Mouse (Mus musculus) heart, postnatal 25 days (tissue): Measurements from ENCODE around the gene Tbl1xr1. TPM values are rescaled to one million over a fixed set of nuclear protein-coding genes. Genes with fewer than 3 reads are reported as not detected.

Experiments
- DNase-seq: peaks from one replicate; pipeline ENCODE4 v3.0.0; 2022; ENCODE audit warnings: low spot score
- intact Hi-C: fragments of 180-260 bp; cut with DNase I; formaldehyde crosslinking; loops from one replicate; pipeline ENCODE4 v1.15.1; 2025
- total RNA-seq, 2 experiments: library from RNA; stranded (reverse); gene quantifications; 2 replicates each; pipeline ENCODE4 v1.2.3; 2021

Tbl1xr1 gene
- total RNA-seq, 2 experiments from 2014 or later = 69.1 to 81.3 TPM

DNA sequence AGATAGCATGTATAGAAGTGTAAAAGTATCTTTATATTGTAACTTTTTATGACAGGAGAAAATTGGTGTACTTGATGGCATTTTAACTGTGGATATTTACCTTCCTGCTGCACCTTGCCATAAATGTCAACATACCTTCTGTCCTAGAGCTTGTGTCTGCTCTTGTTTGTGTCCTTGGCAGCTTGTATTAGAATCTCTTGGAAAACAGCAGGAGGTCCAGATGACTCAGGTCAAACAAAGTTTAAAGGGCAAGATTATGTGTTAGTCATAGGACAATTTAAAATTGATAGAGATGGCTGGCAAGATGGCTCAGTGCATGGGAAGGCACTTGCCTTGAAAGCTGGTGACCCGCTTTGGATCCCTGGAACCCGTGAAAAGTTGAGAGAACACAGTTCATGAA is 104.6 kb downstream of the Tbl1xr1 start:
- intact Hi-C loops = loop anchor here (5.0 kb wide), 1 partner anchor 104 kb away; the partner anchor contains the start of gene Tbl1xr1
- no peak for DNase-seq

DNA sequence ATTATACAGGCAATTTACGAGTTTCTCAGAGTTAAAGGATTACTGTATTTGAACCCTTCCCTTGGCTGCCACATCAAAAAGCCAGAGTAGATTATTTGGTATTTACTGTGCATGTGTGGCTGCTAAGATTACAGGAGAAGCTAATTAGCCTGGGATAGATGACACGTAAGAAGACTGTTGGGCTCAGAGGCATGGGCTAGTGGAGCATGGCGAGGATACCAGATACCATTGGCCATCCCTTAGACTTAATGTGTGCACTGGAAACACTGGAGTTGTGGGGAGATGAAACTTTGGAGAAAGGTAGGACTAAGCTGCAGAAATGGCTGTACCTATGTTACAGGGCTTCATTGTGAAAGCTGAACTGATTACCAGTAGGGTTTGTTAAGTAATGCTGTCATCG is 108.8 kb downstream of the Tbl1xr1 start:
- no peak for DNase-seq
- intact Hi-C loops = no loop called here

DNA sequence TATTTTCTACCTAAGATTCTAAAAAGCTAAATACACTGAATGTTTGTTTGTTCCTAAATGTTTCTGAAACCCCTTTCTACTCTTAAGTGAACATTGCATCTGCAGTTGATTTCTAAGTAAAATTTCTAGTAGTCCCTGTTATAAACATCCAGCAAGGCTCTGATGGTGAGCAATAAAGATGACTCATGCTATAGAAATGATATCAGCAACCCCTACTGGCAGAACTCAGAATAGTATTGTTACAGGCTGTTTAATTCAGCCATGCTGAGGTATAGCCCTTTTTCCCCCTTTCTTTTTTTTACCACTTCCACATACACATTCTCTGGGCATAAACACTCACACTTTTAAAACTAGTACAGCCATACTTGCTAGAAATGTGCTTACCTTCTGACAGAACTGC is 114.0 kb downstream of the Tbl1xr1 start:
- no peak for DNase-seq
- intact Hi-C loops = loop anchor here (2.0 to 10.0 kb wide), 2 partner anchors 254 to 1536 kb away; no protein-coding TSS in a partner anchor

DNA sequence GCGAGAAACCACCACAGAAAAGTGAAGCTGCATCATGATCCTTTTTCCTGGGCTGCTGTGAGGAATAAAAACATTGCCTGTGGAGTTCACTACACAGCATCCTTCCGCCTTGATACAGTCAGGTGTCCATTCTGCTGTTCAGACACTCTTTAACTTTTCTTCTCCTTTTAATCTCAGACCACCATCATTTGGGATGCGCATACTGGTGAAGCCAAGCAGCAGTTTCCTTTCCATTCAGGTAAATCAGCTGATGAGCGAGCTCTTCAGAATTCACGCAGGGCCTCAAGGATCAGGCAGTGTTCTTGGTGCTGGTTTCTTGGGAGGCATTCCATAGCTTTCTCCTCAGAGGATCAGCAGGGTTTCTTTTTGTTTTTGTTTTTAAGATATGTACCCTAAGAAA is 116.5 kb downstream of the Tbl1xr1 start:
- no peak for DNase-seq
- intact Hi-C loops = loop anchor here (10.0 kb wide), 1 partner anchor 1538 kb away; no protein-coding TSS in a partner anchor

DNA sequence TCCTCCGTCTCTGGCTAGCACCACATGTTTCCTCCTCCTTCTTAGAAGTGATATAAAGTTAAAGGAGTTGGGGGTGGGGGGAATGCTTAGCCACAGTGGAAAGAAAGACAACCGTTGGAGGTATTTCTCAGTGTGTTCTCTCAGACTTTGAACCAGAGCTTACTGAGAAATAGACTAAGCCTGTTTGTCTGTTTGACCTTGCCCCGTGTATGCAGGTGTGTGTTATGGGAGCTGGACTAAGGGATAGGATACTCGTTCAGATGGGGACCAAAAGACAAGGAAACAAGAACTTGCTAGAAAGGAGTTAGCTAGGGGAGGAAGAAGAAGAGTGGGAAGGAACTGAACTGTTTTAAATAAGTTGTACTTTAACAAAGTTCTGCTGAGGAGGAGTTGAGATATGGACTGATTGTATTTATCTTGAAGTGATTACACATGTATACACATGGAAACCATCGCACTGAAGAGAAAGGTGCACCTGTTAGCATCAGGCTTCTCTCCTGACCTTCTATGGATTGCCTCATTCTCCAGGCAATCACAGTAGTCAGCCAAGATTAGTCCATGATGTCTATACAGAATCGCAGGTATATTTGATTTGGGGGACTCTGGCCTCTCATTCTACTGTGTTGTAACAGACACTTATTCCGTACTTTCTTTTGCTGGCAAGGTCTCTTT is 117.9 kb downstream of the Tbl1xr1 start:
- intact Hi-C loops = loop anchor here (10.0 kb wide), 1 partner anchor 1540 kb away; no protein-coding TSS in a partner anchor
- no peak for DNase-seq

DNA sequence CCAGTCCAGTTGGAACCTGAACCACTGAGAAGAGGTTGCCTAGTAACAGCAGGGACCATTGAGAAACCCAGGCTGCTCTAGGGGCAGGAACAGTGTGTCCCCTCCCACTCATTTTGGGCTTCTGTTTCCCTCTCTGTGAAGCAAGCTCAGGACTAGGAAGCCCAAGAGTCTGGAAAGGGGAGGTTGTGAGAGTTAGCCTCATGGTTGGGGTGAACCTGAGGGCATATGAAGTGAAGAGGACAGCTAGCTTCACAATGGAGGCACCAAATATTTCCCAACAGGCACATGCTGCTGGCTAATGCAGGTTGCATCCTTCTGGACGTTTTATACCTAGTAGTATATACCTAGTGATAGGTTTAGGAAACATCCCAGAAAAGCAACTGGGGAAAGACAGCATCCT is 122.3 kb downstream of the Tbl1xr1 start:
- DNase-seq = no peak
- intact Hi-C loops = loop anchor here (10.0 kb wide), 1 partner anchor 1544 kb away; no protein-coding TSS in a partner anchor

DNA sequence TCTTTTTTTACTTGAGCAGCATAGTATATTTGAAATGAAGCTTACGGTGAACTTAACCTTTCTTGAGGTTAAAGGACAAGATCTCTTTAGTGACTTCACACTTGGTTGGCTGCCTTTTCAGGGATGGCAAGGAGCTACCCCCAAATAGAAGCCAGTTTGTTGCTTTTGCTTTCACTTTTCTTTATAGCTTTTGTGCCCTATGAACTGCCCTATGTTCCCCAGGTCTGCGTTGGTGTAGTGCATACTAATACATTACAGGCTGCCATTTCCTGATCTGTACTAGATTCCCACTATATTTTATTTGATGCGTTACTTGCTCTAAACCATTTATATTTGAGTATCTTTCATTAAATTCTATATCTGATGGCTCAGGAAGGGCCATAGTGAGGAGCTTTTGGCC is 127.7 kb downstream of the Tbl1xr1 start:
- intact Hi-C loops = no loop called here
- DNase-seq = no peak

DNA sequence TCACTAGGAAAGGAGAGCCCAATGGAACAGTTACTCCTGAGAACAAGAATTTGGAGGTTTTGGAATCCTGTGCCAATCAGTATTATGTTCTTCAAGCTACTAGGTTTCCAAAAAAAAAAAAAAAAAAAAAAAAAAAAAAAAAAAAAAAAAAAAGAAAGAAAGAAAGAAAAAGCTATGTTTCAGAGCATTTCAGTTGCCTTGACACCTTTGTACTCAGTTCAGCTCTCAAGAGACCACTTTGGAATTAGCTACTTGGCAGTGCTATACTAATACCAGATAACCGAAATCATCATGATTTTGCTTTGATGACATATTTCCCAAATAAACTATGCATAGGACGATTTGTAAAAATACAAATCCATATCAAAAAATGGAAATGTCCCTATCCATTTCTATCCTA is 145.1 kb downstream of the Tbl1xr1 start:
- DNase-seq = no peak
- intact Hi-C loops = no loop called here

DNA sequence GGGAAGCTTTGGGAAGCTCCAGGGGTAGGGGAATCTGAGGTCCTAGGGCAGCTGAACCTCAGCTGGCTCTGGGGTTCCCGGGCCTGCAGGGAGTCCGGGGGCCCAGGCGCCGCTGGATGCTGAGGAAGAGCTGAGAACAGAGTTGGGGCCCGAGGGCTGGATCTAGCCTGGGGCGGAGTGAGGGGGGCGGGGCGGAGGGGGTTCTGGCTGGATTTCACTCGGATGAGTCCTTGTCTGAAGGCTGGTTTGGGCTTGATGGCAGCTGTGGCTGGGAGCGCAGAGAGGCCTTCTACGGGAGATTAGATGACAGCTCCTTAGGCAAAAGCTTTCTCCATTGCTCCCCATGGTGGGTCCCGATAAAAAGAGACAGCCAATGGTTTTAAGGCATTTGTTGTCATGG is 145.9 kb downstream of the Tbl1xr1 start:
- intact Hi-C loops = no loop called here
- DNase-seq = no peak

DNA sequence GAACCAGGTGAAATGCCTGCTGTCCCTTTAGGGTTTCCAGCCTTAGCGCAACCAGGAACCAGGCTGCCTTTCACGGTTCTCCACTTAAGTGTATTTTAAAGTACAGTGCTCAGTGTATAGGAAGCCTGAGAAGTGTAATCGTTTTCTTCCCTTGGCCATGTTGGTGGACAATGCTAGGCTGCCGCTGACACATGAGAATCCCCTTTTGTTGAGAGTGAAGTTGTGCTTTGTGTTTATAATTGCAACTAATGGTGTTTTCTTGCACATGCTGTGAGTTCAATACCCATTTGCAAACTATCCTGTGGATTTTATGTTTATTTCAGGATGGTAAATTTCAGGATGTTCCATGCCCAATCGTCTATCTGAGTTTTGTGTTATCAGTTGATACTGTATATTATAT is 146.6 kb downstream of the Tbl1xr1 start:
- intact Hi-C loops = no loop called here
- no peak for DNase-seq

DNA sequence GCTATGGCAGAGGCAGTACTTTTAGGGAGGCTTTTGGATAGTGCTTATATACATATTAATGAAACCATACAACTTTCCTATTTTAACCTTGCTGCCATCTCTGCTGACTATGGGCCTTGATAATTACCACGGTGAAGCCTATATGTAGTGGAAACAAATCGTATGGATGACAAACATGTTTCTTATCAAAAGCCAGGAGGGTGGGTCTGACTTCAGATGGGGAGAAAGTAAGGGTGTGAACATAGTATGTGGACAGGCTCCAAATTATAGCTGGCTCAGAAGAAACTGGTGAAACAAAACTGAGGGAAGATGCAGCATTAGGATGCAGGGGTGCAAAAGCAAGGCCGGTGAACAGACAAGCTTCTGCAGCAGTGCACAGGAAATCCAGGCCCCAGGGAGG is 151.6 kb downstream of the Tbl1xr1 start:
- intact Hi-C loops = no loop called here
- no peak for DNase-seq

DNA sequence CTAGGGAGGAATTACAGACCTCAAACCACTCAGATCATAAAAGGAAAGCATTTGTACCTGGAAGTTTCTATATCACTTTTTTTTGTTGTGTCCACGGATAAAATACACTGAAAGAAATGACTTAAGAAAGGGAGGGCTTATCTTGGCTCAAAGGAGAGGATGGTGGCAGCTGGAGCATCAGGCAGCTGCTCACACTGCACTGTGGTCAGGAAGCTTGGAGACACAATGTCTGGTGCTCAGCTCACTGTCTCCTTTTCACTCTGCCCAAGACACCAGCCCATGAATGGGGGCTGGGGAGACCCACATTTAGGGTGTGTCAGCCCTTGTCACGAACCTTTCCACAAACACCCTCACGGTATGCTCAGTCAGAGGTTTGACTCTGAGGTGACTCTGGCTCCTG is 154.2 kb downstream of the Tbl1xr1 start:
- intact Hi-C loops = no loop called here
- DNase-seq = no peak

DNA sequence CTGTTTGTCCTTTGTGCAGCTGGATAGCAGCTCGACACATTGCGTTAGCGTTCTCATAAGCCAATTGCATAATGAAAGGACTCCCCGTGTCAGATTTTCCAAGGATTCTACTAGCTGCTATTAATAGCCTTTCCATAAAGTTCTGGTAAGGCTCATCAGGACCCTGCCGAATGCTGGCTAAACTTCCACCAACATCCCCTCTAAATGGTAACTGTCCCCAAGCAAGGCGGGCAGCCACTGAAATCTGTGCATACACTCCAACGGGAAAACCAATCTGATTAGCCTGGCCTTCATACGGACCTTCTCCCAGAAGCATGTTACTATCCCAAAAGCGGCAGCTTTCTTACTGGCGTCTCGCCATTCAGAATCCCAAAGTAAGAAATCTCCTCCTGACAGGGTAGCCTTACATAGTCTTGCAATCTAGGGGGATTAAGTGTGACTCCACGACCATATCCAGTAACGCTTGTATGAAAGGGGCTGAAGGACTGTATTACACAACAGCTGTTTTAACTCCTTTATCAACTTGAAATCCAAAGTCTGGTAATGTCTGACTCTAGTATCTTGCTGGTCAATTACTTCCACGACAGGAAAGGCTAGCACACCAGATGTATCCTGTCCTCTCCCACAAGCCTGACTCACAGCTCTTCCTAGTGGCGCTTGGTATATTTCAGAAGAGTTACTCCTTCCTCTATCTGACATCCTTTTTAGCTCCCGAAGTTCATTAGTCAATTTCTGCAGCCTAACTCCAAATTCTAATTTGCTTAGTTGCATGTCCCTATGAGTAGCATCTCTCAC is 161.9 kb downstream of the Tbl1xr1 start:
- intact Hi-C loops = no loop called here
- no peak for DNase-seq
